Mouse (Mus musculus): ENCODE results near the gene Gosr2.

The Gosr2 gene

DNA sequence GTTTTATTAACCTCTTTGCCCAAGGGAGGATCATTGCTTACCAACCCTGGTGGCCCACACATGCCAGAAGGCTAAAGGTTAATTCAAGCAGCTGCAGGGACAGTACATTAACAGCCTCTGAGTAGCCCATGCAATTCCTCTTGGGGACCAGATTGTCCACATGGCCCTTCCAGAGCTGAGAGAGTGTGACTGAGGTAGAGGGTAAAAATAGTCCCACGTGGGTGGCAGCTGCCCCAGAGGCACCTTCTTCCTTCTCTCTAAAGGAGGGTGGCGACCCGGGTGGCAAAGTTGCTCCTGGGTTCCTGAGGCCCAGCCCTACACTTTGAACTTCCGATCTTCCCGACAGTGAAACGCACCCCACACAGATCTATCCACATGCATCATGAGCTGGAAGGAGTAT is 51.4 kb downstream of the Gosr2 start:
- DNase-seq (ENCODE audit: low spot score), result no peak

DNA sequence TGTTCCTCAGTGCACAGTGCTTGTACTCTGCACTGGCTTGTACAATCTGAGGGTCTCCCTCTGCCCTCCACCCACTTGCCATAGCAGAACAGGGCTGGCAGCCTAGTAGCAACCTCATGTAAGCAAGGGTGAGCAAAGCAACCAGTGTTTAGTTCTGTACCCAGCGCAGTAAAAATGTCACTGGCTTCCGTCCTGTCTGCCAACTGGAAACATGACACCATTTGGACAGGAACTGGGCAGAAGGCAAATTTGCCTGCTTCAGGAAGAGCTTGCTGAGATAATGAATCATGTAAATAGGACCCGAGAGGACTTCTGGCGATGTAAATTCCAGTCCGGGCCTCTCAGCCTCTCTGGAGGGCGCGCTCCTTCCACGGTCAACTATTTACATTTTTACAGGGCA is 52.0 kb downstream of the Gosr2 start:
- DNase-seq (ENCODE audit: low spot score), result no peak

DNA sequence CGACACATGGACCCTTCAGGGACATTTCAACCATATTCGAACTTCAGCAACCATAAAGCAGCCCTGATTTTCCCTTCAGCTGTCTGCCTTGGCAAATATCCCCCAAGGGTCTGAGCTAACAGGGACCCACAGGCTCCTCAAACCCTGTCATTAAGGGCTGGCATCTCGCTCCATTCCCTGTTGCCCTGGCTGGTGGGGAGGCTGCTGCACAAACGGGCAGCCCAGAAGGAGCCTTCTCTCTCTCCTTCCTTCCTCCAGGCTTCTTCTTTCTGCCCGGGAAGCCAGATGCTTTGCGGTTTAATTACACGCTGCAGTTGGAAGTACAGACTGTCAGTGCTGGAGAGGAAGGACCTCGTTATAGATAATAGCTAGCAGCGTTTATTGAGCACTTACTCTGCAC is 54.5 kb downstream of the Gosr2 start:
- no peak for DNase-seq (ENCODE audit: low spot score)

DNA sequence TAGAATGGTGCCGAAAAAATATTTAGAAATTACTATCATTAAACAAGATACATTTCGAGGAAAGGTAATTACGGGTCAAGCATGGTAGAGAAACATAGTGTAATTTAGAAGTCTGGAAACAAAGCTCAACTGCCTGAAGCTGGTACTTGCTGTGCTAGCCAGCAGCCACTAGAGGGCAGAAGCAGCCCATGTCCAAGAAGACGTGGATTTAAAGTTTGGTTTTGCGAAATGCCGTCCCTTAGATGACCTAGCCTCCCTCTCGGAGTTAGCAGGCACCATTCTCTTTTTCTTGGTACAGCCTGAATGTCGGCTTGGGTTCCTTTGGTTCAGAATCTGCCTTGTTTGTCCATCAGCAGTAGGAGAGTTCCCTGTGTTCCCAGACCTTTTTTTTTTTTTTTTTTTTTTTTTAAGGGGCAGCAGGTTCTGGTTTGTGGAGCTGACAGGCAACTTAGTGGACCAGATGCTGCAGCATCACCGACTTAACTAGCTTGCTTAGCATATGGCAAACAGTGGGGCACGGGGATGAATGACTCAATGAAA is 58.2 kb downstream of the Gosr2 start:
- DNase-seq (ENCODE audit: low spot score), result peak; percentile 33

DNA sequence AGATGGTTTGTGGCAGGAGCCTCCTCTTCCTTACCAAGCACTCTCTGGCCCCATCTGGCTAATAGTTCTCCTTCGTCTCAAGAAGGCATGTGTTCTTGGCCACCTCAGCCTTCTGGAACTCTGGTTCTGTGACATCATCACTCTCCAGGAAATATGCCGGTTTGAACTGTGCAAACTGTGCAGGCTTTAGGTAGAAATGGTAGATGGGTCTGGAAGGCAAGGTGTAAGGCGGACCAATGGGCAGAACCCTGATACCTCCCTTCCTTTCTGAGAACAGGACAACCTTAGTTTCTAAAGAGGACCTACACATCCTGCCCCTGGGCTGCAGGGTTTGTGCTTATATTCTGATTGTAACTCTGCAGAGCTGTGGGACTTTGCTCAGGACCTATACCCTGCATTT is 58.9 kb downstream of the Gosr2 start, which contains the start of gene Lyzl6:
Gene Lyzl6, minus strand, starts transcription at position 101 of the 400 bp plus-strand sequence.
- DNase-seq (ENCODE audit: low spot score), result no peak

DNA sequence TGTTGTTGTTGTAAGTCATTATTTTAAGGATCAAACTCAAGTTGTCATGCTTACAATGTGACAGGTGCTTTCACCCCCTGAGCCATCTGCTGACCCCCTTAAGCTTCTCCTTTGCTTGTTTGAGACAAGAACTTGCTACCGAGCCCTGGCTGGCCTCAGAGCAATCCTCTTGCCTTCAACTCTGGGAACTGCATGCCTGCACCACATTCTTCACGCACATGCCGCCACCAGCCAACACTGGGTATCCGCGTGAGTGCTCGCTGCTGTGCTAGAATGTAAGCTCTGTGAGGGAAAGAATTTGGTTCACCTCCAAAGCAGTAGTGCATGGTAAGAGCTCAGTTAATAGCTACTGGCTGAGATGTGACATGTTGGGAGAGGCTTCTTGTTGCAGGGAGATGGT is 61.4 kb downstream of the Gosr2 start:
- no peak for DNase-seq (ENCODE audit: low spot score)

DNA sequence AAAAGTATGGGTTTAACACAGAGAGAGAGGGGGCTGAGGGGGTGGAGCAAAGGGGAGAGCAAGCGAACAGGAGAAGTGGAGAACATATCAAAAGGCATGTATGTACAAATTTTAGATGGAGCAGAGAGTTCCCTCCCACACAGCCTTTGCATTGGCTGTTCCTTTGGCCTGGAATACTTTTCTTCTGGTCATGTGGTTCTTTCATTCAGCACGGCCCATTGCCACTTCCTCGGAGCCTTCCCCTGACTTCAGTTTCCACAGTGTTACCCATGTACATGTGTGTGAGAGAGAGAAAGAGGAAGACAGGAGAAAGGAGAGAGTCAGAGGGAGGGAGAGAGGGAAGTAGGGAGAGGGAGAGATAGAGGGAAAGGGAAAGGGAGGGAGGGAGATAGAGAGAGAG is 62.2 kb downstream of the Gosr2 start:
- no peak for DNase-seq (ENCODE audit: low spot score)

DNA sequence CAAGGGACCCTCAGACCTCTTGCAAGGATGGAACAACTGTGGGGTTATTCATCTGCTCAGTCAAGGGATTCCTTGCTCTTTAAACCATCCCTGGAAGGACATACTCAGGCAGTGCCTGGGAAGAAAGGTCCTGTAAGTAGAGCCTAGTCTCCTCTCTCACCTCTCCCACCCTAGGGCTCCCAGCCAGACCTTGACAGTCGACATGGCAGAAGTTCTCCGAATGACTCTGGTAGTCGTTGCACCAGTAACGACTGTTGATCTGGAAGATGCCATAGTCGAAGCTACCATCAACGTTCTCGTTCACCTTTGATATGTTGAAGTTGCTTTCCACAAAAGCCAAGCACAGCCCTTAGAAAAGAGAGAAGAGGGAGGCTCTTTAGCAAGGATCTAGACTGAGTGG is 62.9 kb downstream of the Gosr2 start:
- no peak for DNase-seq (ENCODE audit: low spot score)

DNA sequence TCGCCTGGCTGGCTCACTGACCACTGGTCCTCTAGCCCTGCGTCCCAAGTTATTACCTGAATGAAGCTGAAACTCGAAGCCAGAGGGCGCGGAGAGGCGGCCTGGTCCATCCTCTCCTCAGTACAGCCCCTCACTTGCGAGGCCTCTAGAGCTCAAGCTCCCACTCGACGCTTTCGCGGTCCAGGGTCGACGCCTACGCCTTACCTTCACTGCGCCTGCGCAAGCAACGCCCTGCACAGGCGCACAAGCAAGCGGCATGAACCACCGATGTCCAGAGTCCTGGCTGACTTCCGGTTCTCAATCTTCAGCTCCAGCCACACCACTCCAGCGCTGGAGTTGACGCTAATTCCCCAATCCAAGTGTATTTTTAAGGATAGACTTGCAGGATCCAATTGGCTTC is 70.2 kb downstream of the Gosr2 start:
- no peak for DNase-seq (ENCODE audit: low spot score)

Measured in ovary, postnatal 14 days (tissue).